Mouse (Mus musculus) granulocyte monocyte progenitor cell, adult 5-6 weeks (primary cell): Measurements from ENCODE around the gene Cept1. TPM values are rescaled to one million over a fixed set of nuclear protein-coding genes. Genes with fewer than 3 reads are reported as not detected.

Experiments
- ATAC-seq: replicated peaks from 2 replicates; pipeline ENCODE4 v1.8.0; 2016; ENCODE audit warnings: mild to moderate bottlenecking, moderate TSS enrichment, inconsistent platforms; ENCODE audit not compliant: poor library complexity, severe bottlenecking
- total RNA-seq, 2 experiments: library from RNA; stranded (forward) in 1 of 2; stranded (reverse) in 1 of 2; fragments of 200-712, 200-1000 nt in 1 of 2; fragments of >200 nt in 1 of 2; fragmentation: Nextera tagmentation in 1 of 2; gene quantifications; 2 replicates each; pipeline ENCODE4 v1.2.3; 2014 to 2017

Cept1 gene
- total RNA-seq, 2 experiments from 2014 or later = 34.0 to 103 TPM

- peak; percentile 49 for ATAC-seq
Observed at GRCm38 (mm10) chr3:106495346-106496044, 52.1 kb downstream of the Cept1 start.

DNA sequence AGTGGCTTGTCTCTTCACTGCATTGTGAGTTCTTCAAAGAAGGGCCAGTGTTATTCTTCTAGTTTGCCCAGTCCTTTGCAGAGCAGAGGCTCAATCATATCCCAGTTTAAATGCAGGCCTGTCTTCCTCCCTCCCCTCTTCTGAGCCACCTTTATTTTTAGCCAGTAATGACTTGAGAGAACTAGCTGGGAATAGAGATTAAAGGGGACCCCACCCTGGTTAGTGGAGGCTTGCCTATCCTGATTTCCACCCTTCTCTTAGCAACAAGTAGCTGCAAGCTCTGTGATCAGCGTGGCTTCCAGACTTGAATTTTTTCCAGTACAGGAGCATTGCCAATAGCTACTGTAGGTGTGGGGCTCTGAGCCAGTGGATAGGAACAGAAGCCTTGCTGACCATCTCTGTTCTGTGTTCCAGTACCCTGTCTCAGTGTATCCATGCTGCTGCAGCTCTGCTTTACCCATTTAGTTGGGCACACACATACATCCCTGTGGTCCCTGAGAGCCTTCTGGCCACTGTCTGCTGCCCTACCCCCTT, 53.1 kb downstream of the Cept1 start:
- no peak for ATAC-seq

DNA sequence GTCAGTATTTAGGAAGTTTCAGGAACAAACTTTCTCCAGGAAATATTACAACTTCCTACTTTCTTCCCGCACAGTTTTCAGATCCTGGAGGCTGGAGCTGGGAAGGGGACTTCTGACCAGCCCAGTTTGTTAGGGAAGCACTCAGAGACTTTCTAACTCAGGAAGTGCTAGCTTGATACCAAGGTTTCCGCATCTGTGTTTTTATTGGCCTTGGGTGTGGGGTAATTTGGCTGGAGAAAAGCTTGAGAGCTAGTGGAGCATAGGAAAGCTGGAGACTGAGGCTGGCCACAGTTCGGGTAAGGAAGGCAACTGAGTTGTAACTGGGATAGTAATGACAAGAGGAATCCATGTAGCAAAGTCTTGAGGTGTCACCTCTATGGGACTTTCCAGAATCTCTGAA, 53.7 kb downstream of the Cept1 start:
- ATAC-seq = no peak

GRCm38 (mm10) chr3:106493202-106493601, 54.4 kb downstream of the Cept1 start:
- ATAC-seq = no peak

GRCm38 (mm10) chr3:106492723-106493122, 54.9 kb downstream of the Cept1 start:
- ATAC-seq = peak; percentile 21; the same call in 1 of the 2 replicates

GRCm38 (mm10) chr3:106490239-106490638, 57.4 kb downstream of the Cept1 start:
- ATAC-seq = no peak

DNA sequence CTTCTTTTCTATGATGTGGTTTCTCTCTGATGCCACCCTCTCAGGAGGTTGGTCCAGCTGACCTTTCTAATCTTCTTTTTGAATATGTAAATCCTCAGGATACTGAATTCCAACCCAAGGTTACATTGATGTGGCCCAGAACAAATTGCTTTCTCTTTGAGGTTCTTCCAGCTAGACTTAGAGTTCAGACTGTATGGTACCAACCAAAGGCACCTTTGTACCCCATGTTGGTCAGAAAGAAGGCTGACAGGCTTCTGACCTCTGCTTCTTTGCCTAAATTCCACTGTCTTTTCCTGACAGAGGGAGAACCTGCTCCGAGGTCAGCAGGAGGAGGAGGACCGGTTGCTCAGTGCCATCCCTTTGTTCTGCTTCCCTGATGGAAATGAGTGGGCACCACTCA, 60.1 kb downstream of the Cept1 start:
- no peak for ATAC-seq

GRCm38 (mm10) chr3:106485810-106486209, 61.8 kb downstream of the Cept1 start:
- peak; percentile 60 for ATAC-seq

- peak; percentile 49 for ATAC-seq
Observed at GRCm38 (mm10) chr3:106484861-106485260, 62.7 kb downstream of the Cept1 start.

DNA sequence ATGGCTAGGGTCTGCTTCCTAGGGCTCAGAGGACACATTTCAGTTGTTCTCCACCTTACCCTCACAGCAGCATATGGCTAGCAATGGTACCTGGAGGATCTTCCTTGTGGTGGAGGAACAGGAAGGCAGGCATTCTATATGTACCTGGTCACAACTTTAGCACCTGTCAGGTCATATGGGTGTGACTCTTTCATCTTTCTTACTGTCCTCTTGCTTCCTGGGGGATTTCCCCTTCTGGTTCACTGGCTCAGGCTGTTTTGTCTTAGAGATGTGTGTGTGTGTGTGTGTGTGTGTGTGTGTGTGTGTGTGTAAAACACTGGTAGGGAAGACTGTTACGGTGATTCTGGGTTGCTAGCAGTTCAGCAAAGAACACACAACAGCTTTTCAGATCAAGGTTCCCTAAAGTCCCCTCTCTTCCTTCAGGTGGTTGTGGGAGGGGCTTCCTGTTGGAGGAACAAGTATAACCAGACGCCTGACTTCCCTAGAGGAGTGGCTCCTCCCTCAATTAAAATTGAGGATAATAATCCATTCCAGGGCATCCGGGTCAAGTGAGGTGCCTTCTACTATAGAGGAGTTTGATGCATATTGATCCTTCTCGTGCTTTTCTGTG, 63.7 kb downstream of the Cept1 start:
- no peak for ATAC-seq

GRCm38 (mm10) chr3:106483297-106483696, 64.3 kb downstream of the Cept1 start:
- peak; percentile 12 for ATAC-seq

DNA sequence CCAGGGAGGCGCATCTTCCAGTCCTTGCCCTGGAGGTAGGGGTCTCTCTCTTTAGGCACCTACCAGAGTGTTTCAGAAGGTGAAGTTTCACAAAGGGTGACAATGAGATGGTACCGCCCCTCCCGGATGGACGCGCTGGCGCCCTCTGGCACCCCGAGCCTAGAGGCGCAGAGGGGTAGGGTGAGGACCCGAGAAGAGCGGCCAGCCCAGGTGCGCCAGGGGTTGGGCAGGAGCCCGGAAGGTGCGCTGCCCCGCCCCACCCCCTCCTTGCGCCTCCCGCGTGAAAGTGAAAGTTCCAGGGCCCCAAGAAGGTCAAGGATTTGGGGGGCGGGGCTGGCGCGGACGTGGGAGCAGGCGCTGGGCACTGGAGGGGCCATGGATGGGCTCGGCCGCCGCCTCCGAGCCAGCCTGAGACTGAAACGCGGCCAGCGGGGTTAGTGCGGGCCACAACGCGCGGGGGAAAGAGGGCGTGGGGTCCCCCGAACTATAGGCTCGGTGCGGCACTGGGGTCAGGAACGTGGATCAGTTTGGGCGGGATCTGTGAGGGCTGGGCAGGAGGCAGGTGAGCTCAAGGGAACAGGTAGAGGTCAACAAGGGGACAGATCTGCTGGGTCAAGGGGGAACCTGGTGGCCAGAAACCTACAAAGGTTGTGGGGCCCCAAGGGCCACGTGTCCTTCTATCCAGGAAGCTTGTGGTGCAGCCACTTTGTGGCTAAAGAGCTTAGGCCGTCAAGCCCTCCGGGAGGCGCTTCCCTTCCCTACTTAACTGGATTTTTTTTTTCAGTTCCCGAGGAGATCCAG, 65.1 kb downstream of the Cept1 start, which contains the start of gene Dennd2d:
Gene Dennd2d, plus strand, starts transcription at position 125 of the 801 bp plus-strand sequence.
- peak; percentile 20 for ATAC-seq

GRCm38 (mm10) chr3:106476863-106477262, 70.7 kb downstream of the Cept1 start:
- ATAC-seq = no peak

DNA sequence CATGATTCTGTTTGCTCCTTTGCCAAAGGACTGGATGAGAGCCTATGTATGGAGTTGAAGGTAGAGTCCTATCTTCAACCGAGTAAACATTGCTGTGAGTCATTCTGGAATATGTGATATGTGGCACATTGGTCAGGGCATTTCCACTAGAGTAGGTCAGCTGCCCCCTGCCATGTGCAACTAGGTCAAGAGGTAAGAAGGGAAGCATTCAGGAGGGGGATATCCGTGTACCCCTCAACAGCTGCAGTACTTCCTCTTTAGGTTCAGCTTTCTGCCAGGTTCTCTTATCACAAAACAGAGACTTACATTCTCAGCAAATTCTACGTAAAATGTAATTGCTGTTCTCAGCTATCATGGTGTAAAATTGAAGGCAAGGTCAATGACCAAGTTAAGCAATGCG, 73.4 kb downstream of the Cept1 start:
- peak; percentile 95 for ATAC-seq

GRCm38 (mm10) chr3:106464750-106465149, 82.9 kb downstream of the Cept1 start:
- ATAC-seq = peak; percentile 77

DNA sequence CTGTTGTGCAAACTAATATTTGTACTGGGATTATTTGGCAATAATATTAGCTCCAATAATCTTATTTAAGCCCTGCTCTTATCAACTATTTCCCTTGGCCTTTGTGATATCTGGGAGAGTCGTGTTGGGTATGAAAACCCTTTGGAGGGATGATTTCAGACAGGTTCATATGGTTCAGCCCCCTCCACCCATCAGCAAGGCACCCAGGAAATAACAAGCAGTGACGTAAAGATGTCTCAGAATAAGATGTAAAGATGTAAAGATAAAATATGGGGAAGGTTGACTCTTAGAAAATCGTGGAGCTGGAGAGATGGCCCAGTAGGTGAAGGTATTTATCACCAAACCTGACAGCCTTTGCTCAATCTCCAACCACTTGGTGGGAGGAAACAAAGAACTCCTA, 85.1 kb downstream of the Cept1 start:
- ATAC-seq = no peak

DNA sequence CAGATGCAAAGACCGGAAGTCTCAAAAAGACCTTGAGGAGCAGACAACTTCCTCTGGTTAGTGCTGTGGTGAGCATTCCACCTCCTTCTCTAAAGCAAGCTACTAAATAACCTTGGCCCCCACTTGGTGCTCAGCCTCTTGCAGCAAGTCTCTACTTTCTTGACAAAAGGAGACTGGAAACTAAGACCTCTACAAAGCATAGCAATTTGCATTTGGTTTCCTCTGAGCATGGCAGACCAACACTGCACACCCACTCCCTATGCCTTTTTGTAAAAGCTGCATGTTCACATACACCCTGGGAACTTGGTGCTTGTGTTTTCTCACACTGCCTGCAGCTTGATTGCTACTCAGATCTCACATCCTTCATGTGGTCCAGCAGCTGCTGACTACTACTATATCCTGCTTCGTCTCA, 85.5 kb downstream of the Cept1 start:
- peak; percentile 83 for ATAC-seq

GRCm38 (mm10) chr3:106457298-106457869, 90.2 kb downstream of the Cept1 start:
- ATAC-seq = no peak

DNA sequence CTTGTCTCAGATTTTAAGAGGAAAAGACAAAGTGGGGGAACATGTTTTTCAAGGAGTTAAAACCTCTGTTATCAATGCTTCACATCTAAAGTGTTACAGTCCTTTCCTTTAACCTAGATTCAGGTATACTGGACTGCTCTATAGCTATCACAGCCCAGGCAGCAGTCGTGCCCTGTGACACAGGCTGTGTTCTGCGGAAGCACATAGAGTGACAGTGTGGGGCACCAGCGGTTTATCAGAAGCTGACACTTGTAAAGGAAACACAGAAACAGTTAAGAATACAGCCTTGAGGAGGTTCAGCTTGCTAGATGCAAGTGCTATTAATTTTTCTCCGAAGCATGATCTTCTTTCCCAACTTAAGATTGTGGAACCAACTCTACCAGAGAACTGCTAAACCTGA, 95.0 kb downstream of the Cept1 start:
- ATAC-seq = no peak
